Mouse (Mus musculus) left cerebral cortex, postnatal 25 days (tissue): ENCODE measurements around the gene Macrod2. TPM values are rescaled to one million over a fixed set of nuclear protein-coding genes. Genes with fewer than 3 reads are reported as not detected.

Source experiments
- DNase-seq, 2 experiments: peaks; one replicate each; pipeline ENCODE4 v3.0.0; 2022; ENCODE audit warnings: low spot score in 2 of 2, mixed read lengths in 1 of 2
- intact Hi-C: fragments of 180-260 bp; cut with DNase I; formaldehyde crosslinking; loops from one replicate; pipeline ENCODE4 v1.15.1; 2025
- total RNA-seq, 2 experiments: library from RNA; stranded (reverse); gene quantifications; 2 replicates each; pipeline ENCODE4 v1.2.3; 2021

Macrod2 gene
- total RNA-seq, 2 experiments from 2014 or later, result 50.3 to 61.6 TPM

DNA sequence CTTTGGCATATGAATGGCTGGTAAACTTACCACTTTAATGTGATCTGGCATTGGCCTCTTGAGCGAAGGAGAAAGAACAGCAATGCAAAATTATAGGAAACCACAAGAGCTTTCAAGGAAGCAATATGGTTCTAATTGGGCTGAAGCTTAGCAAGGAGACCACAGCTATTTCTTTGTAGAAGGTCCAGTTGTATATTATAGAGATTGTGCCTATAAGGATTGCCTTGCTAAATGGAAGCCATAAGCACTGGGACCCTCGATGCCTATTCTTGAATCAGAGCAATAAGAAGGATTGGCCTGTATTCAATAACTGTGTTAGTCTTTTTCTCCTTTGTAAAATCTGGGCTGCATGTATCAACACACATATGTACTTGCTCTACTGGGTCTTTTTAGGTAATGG is 1754.2 kb downstream of the Macrod2 start:
- intact Hi-C loops, result no loop called here
- no peak for DNase-seq

- DNase-seq, result no peak
- intact Hi-C loops, result no loop called here
These were observed 1768.6 kb downstream of the Macrod2 start for GRCm38 (mm10) chr2:142163506-142164275.

DNA sequence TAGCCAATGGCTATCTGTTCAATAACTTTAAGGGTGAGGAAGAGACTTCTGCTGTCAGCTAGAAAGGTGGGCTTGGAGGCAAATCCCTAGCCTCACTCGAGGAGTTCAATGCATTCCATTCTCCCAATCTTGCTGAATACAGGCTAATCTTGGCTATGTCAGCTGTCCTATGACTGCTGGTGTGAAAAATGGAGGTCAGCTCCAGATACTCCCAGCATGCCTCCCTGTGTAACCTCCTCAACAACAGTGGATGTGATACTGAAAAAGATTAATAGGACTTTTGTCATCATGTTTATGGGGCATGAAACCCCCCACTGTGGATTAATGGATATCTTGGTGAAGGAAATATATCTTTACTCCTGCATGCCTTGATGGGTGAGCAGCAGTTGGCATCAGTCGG is 1774.5 kb downstream of the Macrod2 start:
- no peak for DNase-seq
- intact Hi-C loops, result no loop called here

DNA sequence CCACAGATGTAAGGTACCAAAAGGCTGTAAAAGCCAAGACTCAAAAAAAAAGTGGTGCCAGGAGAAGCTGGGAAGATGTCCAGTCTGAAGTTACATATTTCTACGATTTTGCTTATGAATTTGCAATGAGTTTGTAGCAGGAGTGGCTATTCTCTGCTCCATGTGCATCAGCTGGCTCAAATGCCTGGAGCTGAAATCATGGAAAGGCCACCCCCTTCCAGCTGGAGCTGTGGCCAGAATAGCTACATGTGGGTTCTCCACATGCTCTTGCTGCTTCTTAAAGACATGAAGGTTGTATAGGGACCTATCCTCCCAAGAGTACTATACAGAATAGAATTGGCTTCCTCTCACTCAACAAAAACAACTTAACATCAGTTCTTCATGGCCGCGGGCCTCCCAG is 1777.6 kb downstream of the Macrod2 start:
- intact Hi-C loops, result no loop called here
- DNase-seq, result peak in 1 of 2 experiments; percentile 92

GRCm38 (mm10) chr2:142174039-142174438 is 1778.9 kb downstream of the Macrod2 start:
- intact Hi-C loops, result no loop called here
- no peak for DNase-seq

- DNase-seq, result no peak
- intact Hi-C loops, result no loop called here
These were observed 1791.8 kb downstream of the Macrod2 start for GRCm38 (mm10) chr2:142186922-142187321.

DNA sequence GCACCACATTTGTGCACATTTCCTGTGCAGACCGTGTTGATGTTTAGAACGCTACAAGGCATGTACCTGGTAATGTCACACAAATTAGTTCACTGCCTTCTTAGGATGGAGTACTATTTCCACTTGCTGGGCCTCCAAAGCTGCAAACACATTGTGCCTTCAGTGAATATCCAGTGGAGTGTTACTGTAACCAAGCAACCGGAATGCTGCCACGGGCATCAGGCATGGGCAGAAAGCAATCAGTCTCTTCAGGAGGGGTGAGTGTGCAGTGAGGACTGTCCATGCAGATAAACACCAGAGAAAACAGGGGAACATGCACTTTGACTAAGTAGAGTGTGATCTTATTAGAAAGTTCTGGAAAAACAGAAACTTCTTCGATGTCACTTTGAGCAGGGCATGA is 1792.3 kb downstream of the Macrod2 start:
- intact Hi-C loops, result no loop called here
- DNase-seq, result no peak

- no peak for DNase-seq
- intact Hi-C loops, result no loop called here
These were observed 1822.3 kb downstream of the Macrod2 start for GRCm38 (mm10) chr2:142217371-142217770.

- intact Hi-C loops, result no loop called here
- no peak for DNase-seq
These were observed 1827.2 kb downstream of the Macrod2 start for GRCm38 (mm10) chr2:142222137-142222921.

- intact Hi-C loops, result no loop called here
- no peak for DNase-seq
These were observed 1827.8 kb downstream of the Macrod2 start for GRCm38 (mm10) chr2:142222926-142223325.

GRCm38 (mm10) chr2:142230985-142231549 is 1836.0 kb downstream of the Macrod2 start:
- DNase-seq, result peak in 1 of 2 experiments; percentile 36
- intact Hi-C loops, result no loop called here

GRCm38 (mm10) chr2:142232828-142233227 is 1837.7 kb downstream of the Macrod2 start:
- intact Hi-C loops, result no loop called here
- no peak for DNase-seq

GRCm38 (mm10) chr2:142243483-142243882 is 1848.4 kb downstream of the Macrod2 start:
- intact Hi-C loops, result loop anchor here (10.0 kb wide), 1 partner anchor 369 kb away; no protein-coding TSS in a partner anchor

GRCm38 (mm10) chr2:142250383-142250782 is 1855.3 kb downstream of the Macrod2 start:
- intact Hi-C loops, result loop anchor here (5.0 to 10.0 kb wide), 4 partner anchors 816 to 1746 kb away; partner anchors contain the start of gene Flrt3
- no peak for DNase-seq

More at GRCm38 (mm10) chr2:142243483-142243882, 1848.4 kb downstream of the Macrod2 start:
- DNase-seq, result peak in 1 of 2 experiments; percentile 55

DNA sequence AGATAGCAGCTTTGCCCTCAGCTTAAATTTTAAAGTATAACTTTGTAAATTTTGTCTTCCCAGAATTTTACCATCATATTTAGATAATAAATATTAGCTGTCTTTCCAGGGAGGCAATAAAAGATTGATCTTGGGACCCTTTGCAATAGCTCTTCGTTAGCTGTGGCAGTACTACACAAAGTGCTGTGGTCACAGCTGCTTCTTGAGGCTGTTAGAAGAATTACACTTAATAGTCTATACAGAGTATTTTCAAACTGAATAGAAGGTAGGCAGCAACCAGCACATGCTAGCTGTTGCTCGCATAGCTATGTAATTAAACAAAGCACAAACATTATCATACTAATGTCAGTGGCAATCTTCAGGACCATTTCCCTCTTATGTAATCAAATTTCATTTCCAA is 1856.4 kb downstream of the Macrod2 start:
- no peak for DNase-seq
- intact Hi-C loops, result loop anchor here (5.0 to 10.0 kb wide), 4 partner anchors 817 to 1747 kb away; partner anchors contain the start of gene Flrt3

GRCm38 (mm10) chr2:142253913-142254312 is 1858.8 kb downstream of the Macrod2 start:
- intact Hi-C loops, result loop anchor here (5.0 to 10.0 kb wide), 4 partner anchors 819 to 1749 kb away; partner anchors contain the start of gene Flrt3

GRCm38 (mm10) chr2:142254566-142254965 is 1859.5 kb downstream of the Macrod2 start:
- DNase-seq, result peak in 1 of 2 experiments; percentile 21
- intact Hi-C loops, result loop anchor here (5.0 to 10.0 kb wide), 4 partner anchors 820 to 1750 kb away; partner anchors contain the start of gene Flrt3

More at GRCm38 (mm10) chr2:142253913-142254312, 1858.8 kb downstream of the Macrod2 start:
- peak; percentile 80 to 91 for DNase-seq

GRCm38 (mm10) chr2:142257501-142257900 is 1862.4 kb downstream of the Macrod2 start:
- intact Hi-C loops, result loop anchor here (10.0 kb wide), 3 partner anchors 823 to 1753 kb away; no protein-coding TSS in a partner anchor
- DNase-seq, result peak in 1 of 2 experiments; percentile 47

- intact Hi-C loops, result loop anchor here (5.0 to 10.0 kb wide), 3 partner anchors 384 to 554 kb away; no protein-coding TSS in a partner anchor
- DNase-seq, result peak in 1 of 2 experiments; percentile 67
These were observed 1865.9 kb downstream of the Macrod2 start for GRCm38 (mm10) chr2:142261046-142261445.
